Mouse (Mus musculus) MEL (cell line): ENCODE data around the gene Ddb1.

Experiments
- POLR2A ChIP-seq, 2 experiments: IDR thresholded peaks; 2 replicates each; pipeline ENCODE4 v1.6.1; 2011 to 2012; ENCODE audit warnings: low read length in 2 of 2, mild to moderate bottlenecking in 2 of 2, control low read depth in 1 of 2, improper control_type of control experiment in 1 of 2, low read depth in 1 of 2, moderate library complexity in 1 of 2; ENCODE audit not compliant: control insufficient read depth in 1 of 2, insufficient read depth in 1 of 2, poor library complexity in 1 of 2
- SMC3 ChIP-seq: IDR thresholded peaks from 2 replicates; pipeline ENCODE4 v1.6.1; 2011; ENCODE audit warnings: low read depth, low read length, improper control_type of control experiment

DNA sequence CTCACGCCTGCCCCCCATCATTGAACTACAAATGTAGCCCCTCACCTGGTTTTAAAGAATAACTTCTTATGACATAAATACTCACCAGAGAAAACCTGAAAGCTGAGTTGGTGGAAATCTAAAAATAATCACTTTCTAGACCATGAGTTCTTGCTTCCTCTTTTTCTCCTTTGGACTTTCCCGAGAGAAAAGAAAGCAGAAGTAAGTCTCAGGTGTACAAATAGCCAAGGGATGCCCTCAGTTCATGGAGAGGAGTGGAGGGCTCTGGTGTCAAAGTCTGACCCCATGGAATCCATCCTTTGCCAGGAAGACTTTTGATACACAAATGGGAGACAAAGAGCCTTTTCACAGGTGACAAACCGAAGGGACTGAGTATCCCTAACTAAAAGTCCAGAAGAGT lies 24.4 kb upstream of the Ddb1 start:
- TF ChIP-seq SMC3 = no peak
- no peak for TF ChIP-seq POLR2A (IDR thresholded peaks at IDR 0.05; ENCODE audit: control insufficient read depth in 1 of 2, insufficient read depth in 1 of 2, low read depth in 1 of 2, low read length in 2 of 2, poor library complexity in 1 of 2)
